15 mouse cellular contexts compared by ENCODE assay signal in genomic region chr3:38234006-38234405, GRCm38 (mm10).
DNase-seq lines count a peak whose midpoint lies in the region; ATAC-seq and TF ChIP-seq lines count a peak whose summit lies in the region.
"Had no signal": no experiment of that assay in that cellular context is flagged by ENCODE, and none has a peak within 500 bp of the region (broad histone marks: within the 10 kb centered on the region; RNA-seq: fewer than 3 reads in every experiment).

No protein-coding gene starts in this region.

- no peak for TF ChIP-seq EP300 in heart, adult 2 months (IDR thresholded peaks at IDR 0.05; ENCODE audit: insufficient read depth, low read depth, low read length)
- TF ChIP-seq EP300 in liver, postnatal 0 days (IDR thresholded peaks at IDR 0.05; ENCODE audit: low read depth): no peak

- H3K27ac ChIP-seq in heart, adult 2 months: peak overlapping the region; percentile 53
- no peak overlapping the region for H3K27ac ChIP-seq in liver, postnatal 0 days (ENCODE audit: low read depth)
- H3K27ac ChIP-seq in liver, embryonic 12.5 days: no peak overlapping the region
- H3K27ac ChIP-seq in limb, embryonic 14.5 days (replicated peaks; ENCODE audit: low read depth, low read length): no peak overlapping the region

- intact Hi-C loops in heart, adult 2 months (cut with DNase I): loop anchor here (2.0 kb wide), 1 partner anchor 21 kb away; no protein-coding TSS in a partner anchor

- no peak overlapping the region for H3K4me3 ChIP-seq in heart, adult 2 months
- no peak overlapping the region for H3K4me3 ChIP-seq in liver, postnatal 0 days (ENCODE audit: low read depth, low read length)
- H3K4me3 ChIP-seq in liver, embryonic 12.5 days: no peak overlapping the region
- no peak overlapping the region for H3K4me3 ChIP-seq in limb, embryonic 14.5 days (replicated peaks; ENCODE audit: low read length)
- H3K4me3 ChIP-seq: megakaryocyte, embryonic 14.5 days had no signal

- 35% methylated on average over 2 of the region's 2 CpGs for WGBS in heart, adult 2 months
- WGBS in liver, postnatal 0 days (ENCODE audit: insufficient replicate concordance): 78% methylated on average over 2 of the region's 2 CpGs
- 59% methylated on average over 2 of the region's 2 CpGs for WGBS in liver, embryonic 12.5 days (ENCODE audit: insufficient replicate concordance)
- WGBS in limb, embryonic 14.5 days: 29% methylated on average over 2 of the region's 2 CpGs

- no peaks in the 10 kb centered on the region for H3K27me3 ChIP-seq in heart, adult 2 months (ENCODE audit: control insufficient read depth, insufficient read depth, low read length)
- no peaks in the 10 kb centered on the region for H3K27me3 ChIP-seq in liver, postnatal 0 days (ENCODE audit: insufficient read depth, low read length)
- no peaks in the 10 kb centered on the region for H3K27me3 ChIP-seq in liver, embryonic 12.5 days (replicated peaks)
- H3K27me3 ChIP-seq in limb, embryonic 14.5 days (ENCODE audit: control insufficient read depth, insufficient read depth, low read length): no peaks in the 10 kb centered on the region

- TF ChIP-seq POLR2A in heart, adult 2 months (IDR thresholded peaks at IDR 0.05; ENCODE audit: insufficient read depth, low read depth, low read length): no peak
- no peak for TF ChIP-seq POLR2A in limb, embryonic 14.5 days (IDR thresholded peaks at IDR 0.05; ENCODE audit: borderline replicate concordance, extremely low read depth, insufficient read depth, insufficient read length)

- no peak for ATAC-seq in liver, postnatal 0 days
- no peak for ATAC-seq in liver, embryonic 12.5 days
- peak; percentile 53 for ATAC-seq in limb, embryonic 14.5 days (ENCODE audit: low FRiP score, low read depth)

- H3K9ac ChIP-seq in heart, adult 2 months (ENCODE audit: low read depth, low read length): no peak overlapping the region
- H3K9ac ChIP-seq in liver, postnatal 0 days (replicated peaks): no peak overlapping the region
- H3K9ac ChIP-seq in liver, embryonic 12.5 days: no peak overlapping the region
- no peak overlapping the region for H3K9ac ChIP-seq in limb, embryonic 14.5 days (ENCODE audit: low read depth, low read length, severe bottlenecking)

- peaks cover 8% of the 10 kb centered on the region for H3K4me1 ChIP-seq in heart, adult 2 months (ENCODE audit: control insufficient read depth, insufficient read depth, low read length)
- H3K4me1 ChIP-seq in liver, postnatal 0 days (ENCODE audit: insufficient read depth): no peaks in the 10 kb centered on the region
- no peaks in the 10 kb centered on the region for H3K4me1 ChIP-seq in liver, embryonic 12.5 days
- peaks cover 27% of the 10 kb centered on the region for H3K4me1 ChIP-seq in limb, embryonic 14.5 days (ENCODE audit: control insufficient read depth, insufficient read depth, low read length)
- H3K4me1 ChIP-seq: megakaryocyte, embryonic 14.5 days had no signal

- H3K36me3 ChIP-seq in heart, adult 2 months (ENCODE audit: control insufficient read depth, insufficient read depth, low read length): no peaks in the 10 kb centered on the region
- no peaks in the 10 kb centered on the region for H3K36me3 ChIP-seq in liver, postnatal 0 days (replicated peaks; ENCODE audit: insufficient read depth, low read length)
- H3K36me3 ChIP-seq in liver, embryonic 12.5 days: no peaks in the 10 kb centered on the region
- H3K36me3 ChIP-seq in limb, embryonic 14.5 days (ENCODE audit: control insufficient read depth, insufficient read depth, low read length): no peaks in the 10 kb centered on the region
- H3K36me3 ChIP-seq: G1E had no signal

- no peaks in the 10 kb centered on the region for H3K79me2 ChIP-seq in heart, adult 2 months (replicated peaks; ENCODE audit: control insufficient read depth, insufficient read depth, low read length)

- TF ChIP-seq CTCF in heart, adult 2 months (IDR thresholded peaks at IDR 0.05): no peak
- no peak for TF ChIP-seq CTCF in liver, postnatal 0 days (IDR thresholded peaks at IDR 0.05; ENCODE audit: low read depth)

- peak in 1 of 2 experiments; percentile 22 for DNase-seq in heart, adult 2 months
- no peak for DNase-seq in heart, adult 8-10 months (ENCODE audit: low spot score)
- peak; percentile 3 for DNase-seq in liver, postnatal 0 days
- peak; percentile 37 for DNase-seq in fibroblast of lung, adult 2 months (ENCODE audit: low read depth)
- peak; percentile 73 for DNase-seq in limb, embryonic 14.5 days (ENCODE audit: low spot score)
- DNase-seq in urinary bladder, postnatal 36 days (ENCODE audit: low spot score in 2 of 2): no peak
- DNase-seq: cerebellum, adult 11 months; gastrocnemius, postnatal 10 days; kidney, postnatal 14 days; layer of hippocampus, adult 9-11 months; thymus, adult 2 months had no signal

- no peaks in the 10 kb centered on the region for H3K9me3 ChIP-seq in liver, postnatal 0 days (ENCODE audit: low read length)
- no peaks in the 10 kb centered on the region for H3K9me3 ChIP-seq in liver, embryonic 12.5 days (replicated peaks)
- no peaks in the 10 kb centered on the region for H3K9me3 ChIP-seq in limb, embryonic 14.5 days (ENCODE audit: control insufficient read depth, low read length)
- H3K9me3 ChIP-seq: G1E; megakaryocyte, embryonic 14.5 days had no signal

- no peak overlapping the region for H3K4me2 ChIP-seq in liver, postnatal 0 days (ENCODE audit: low read depth, low read length)
- no peak overlapping the region for H3K4me2 ChIP-seq in liver, embryonic 12.5 days
- no peak overlapping the region for H3K4me2 ChIP-seq in limb, embryonic 14.5 days (replicated peaks; ENCODE audit: low read depth, low read length, severe bottlenecking)
- H3K4me2 ChIP-seq: liver, embryonic 11.5 days had no signal

Comparison
In these comparisons a context has a peak if more than half of its experiments do, and no peak if none do; other contexts are left out.
1. DNase-seq: peak in liver, postnatal 0 days (single experiment), fibroblast of lung, adult 2 months (single experiment) and limb, embryonic 14.5 days (single experiment); none in heart, adult 8-10 months (single experiment) and urinary bladder, postnatal 36 days (0 of 2).